Mouse (Mus musculus): Measurements from ENCODE around the gene Pced1b.

DNA sequence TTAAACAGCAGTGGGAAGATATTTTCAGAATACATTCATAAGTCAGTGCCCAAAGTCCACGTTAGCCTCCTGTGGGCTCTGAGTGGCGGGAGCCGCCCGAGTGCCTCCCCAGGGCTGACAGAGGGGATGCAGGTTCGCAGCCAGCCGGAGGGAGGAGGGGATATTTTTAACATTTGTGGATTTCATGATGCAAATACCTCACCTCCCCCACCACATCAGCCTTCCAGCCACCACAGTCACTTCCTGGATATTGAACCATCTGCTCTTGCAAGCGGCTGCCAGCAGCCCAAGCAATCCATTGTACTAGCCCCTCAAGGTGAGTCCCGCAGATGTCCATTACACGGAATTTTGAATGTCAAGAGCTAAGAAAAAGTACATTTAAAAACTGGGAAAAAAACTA is 95.4 kb downstream of the Pced1b start:
- no peak for TF ChIP-seq CTCF (IDR thresholded peaks at IDR 0.05; ENCODE audit: extremely low read depth, insufficient read length, insufficient replicate concordance, low read depth, low read length)
- TF ChIP-seq POLR2A (IDR thresholded peaks at IDR 0.05; ENCODE audit: low read depth, low read length): no peak

All from small intestine, adult 2 months (tissue).